Mouse (Mus musculus) neural tube, embryonic 12.5 days (tissue): ENCODE measurements at regions not wholly inside any gene's neighbourhood (a gene's known extent, or its start where the extent isn't known, plus 50 kb on each side); places are given as distances from the start of the nearest gene placed in this dataset.
"Not testable (repeated sequence)": the region's sequence is repeated elsewhere in the genome, so short reads cannot be mapped to it uniquely, and the experiment has no call there.

ENCODE experiments used
- ATAC-seq: fragments of 200-750 bp; cut with Nextera tagmentation; 2 replicates; pipeline ENCODE4 v1.8.0; 2017; ENCODE audit warnings: low read depth, mild to moderate bottlenecking, moderate TSS enrichment, moderate library complexity; ENCODE audit not compliant: low FRiP score
- H3K27ac ChIP-seq: fragments of 300-500 bp; sonication (generic); 2 replicates; pipeline ENCODE4 v1.5.1; 2016
- H3K27me3 ChIP-seq: fragments of 300-500 bp; sonication (generic); replicated peaks from 2 replicates; pipeline ENCODE4 v1.6.1; 2016; ENCODE audit warnings: mild to moderate bottlenecking
- H3K36me3 ChIP-seq: fragments of 300-500 bp; sonication (generic); 2 replicates; pipeline ENCODE4 v1.6.1; 2016; ENCODE audit warnings: mild to moderate bottlenecking
- H3K4me1 ChIP-seq: fragments of 300-500 bp; sonication (generic); 2 replicates; pipeline ENCODE4 v1.6.1; 2016
- H3K4me2 ChIP-seq: fragments of 300-500 bp; sonication (generic); replicated peaks from 2 replicates; pipeline ENCODE4 v1.6.1; 2016; ENCODE audit warnings: mild to moderate bottlenecking
- H3K4me3 ChIP-seq: fragments of 300-500 bp; sonication (generic); 2 replicates; pipeline ENCODE4 v1.5.1; 2016
- H3K9ac ChIP-seq: fragments of 300-500 bp; sonication (generic); 2 replicates; pipeline ENCODE4 v1.6.1; 2016; ENCODE audit warnings: mild to moderate bottlenecking
- H3K9me3 ChIP-seq: fragments of 300-500 bp; sonication (generic); 2 replicates; pipeline ENCODE4 v1.6.1; 2016; ENCODE audit warnings: mild to moderate bottlenecking
- WGBS: fragments of 180-500 bp; shearing (Covaris S2); methylation state at CpG from one replicate; pipeline ENCODE4 v1.1.7; 2016; 5-methylcytosine and 5-hydroxymethylcytosine counted together

DNA sequence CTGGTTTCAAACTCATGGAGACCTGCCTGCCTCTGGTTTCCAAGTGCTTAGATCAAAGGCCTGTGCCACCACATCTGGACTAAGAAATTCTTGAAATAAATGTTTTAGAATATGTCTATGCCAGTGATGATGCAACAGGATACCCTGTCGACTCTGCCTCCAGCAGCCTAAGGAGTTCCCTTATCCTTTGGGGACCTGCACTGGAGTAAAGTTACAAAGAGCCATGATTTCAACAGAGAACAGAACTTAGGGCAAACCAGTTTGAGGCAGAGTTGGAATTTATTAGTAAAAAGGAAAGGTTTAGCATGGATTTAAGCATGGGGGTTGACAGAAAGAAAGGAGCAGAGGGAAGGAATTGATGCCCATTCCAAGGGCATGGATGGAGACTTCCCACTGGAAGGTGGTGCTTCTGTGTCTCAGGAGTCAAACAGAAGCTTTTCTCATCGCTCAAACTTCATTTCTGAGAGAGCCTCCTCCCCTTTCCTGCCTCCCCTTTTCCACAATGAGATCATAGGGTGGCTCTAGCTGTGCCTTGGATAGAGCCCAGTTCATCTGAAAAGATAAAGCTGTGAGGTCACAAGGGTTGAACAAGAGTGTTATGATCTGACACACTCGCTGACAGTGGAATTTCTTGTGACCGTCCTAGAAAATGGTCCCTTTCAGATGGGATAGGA lies 135.2 kb upstream of the Trim24 start:
- WGBS = 77% methylated on average over 4 of the region's 4 CpGs
- Histone ChIP-seq H3K4me3 (no peak overlapping the region), H3K9ac (no peak overlapping the region), H3K27ac (no peak overlapping the region), H3K4me2 (no peak overlapping the region), H3K4me1 (no peaks in the 10 kb centered on the region; the same call in 1 of the 2 replicates), H3K9me3 (no peaks in the 10 kb centered on the region), H3K36me3 (no peaks in the 10 kb centered on the region), H3K27me3 (no peaks in the 10 kb centered on the region)
- no peak for ATAC-seq

- no peak overlapping the region for H3K9ac ChIP-seq
- 74% methylated on average over 4 of the region's 4 CpGs for WGBS
- H3K4me3 ChIP-seq = no peak overlapping the region
- ATAC-seq = no peak
- H3K4me2 ChIP-seq = no peak overlapping the region
- no peaks in the 10 kb centered on the region for H3K27me3 ChIP-seq
- H3K36me3 ChIP-seq = no peaks in the 10 kb centered on the region
- no peaks in the 10 kb centered on the region for H3K9me3 ChIP-seq
- H3K27ac ChIP-seq = no peak overlapping the region
- no peaks in the 10 kb centered on the region; the same call in 1 of the 2 replicates for H3K4me1 ChIP-seq
These were observed 134.7 kb upstream of the Trim24 start for GRCm38 (mm10) chr6:37735962-37736297.

- no peaks in the 10 kb centered on the region for H3K36me3 ChIP-seq
- H3K27ac ChIP-seq = no peak overlapping the region
- H3K27me3 ChIP-seq = no peaks in the 10 kb centered on the region
- WGBS = 87% methylated on average over 14 of the region's 14 CpGs
- no peak overlapping the region for H3K4me3 ChIP-seq
- no peaks in the 10 kb centered on the region for H3K9me3 ChIP-seq
- ATAC-seq = no peak
- H3K4me2 ChIP-seq = no peak overlapping the region
- no peak overlapping the region for H3K9ac ChIP-seq
- H3K4me1 ChIP-seq = no peaks in the 10 kb centered on the region
These were observed 129.4 kb upstream of the Trim24 start for GRCm38 (mm10) chr6:37740982-37741889.

DNA sequence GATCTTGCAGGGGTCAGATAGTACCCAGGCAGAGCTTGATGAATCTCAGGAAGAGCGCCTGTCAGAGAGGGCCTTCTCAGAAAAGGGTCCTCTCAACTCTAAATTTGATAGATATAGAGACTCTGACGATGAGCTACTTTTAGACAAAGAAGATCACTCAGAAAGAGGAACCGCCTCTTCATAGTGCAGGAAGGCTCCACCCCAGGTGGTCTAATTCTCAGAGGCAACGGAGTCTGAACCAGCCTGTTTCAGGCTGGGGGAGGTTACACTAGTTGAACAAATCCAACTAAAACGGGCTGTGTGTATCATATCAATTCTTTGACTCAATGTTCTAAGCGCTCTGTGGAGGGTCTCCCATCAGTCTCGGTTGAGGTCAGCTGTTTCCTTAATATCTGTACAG lies 128.7 kb upstream of the Trim24 start:
- H3K9ac ChIP-seq = not testable (repeated sequence)
- WGBS = 75% methylated on average over 7 of the region's 7 CpGs

DNA sequence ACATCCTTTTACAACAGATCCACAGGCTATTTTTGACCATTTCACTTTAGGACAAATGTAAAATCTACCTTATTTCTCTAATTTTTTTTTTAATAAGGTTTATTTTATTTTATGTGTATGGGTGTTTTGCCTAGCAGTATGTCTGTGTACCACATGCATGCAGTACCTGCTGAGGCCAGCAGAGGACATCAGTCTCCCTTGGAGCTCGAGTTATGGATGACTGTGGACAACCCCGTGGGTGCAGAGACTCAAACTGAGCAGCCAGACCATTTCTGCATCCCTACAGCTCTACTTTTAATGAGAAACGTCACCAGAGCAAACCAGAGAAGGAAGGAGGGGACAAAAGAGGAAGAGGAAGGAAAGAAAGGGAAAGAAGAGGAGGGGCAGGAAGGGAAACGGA lies 125.9 kb upstream of the Trim24 start:
- no peak for ATAC-seq
- no peak overlapping the region for H3K27ac ChIP-seq
- H3K4me1 ChIP-seq = no peaks in the 10 kb centered on the region
- no peaks in the 10 kb centered on the region for H3K36me3 ChIP-seq
- H3K9ac ChIP-seq = no peak overlapping the region
- H3K27me3 ChIP-seq = no peaks in the 10 kb centered on the region
- no peak overlapping the region for H3K4me2 ChIP-seq
- 79% methylated on average over 4 of the region's 4 CpGs for WGBS
- H3K9me3 ChIP-seq = no peaks in the 10 kb centered on the region
- no peak overlapping the region for H3K4me3 ChIP-seq

More for the DNA sequence above, 128.7 kb upstream of the Trim24 start:
- not testable (repeated sequence) for H3K9me3 ChIP-seq, H3K4me3 ChIP-seq, H3K27me3 ChIP-seq, H3K4me1 ChIP-seq, H3K36me3 ChIP-seq, H3K4me2 ChIP-seq, H3K27ac ChIP-seq, ATAC-seq

DNA sequence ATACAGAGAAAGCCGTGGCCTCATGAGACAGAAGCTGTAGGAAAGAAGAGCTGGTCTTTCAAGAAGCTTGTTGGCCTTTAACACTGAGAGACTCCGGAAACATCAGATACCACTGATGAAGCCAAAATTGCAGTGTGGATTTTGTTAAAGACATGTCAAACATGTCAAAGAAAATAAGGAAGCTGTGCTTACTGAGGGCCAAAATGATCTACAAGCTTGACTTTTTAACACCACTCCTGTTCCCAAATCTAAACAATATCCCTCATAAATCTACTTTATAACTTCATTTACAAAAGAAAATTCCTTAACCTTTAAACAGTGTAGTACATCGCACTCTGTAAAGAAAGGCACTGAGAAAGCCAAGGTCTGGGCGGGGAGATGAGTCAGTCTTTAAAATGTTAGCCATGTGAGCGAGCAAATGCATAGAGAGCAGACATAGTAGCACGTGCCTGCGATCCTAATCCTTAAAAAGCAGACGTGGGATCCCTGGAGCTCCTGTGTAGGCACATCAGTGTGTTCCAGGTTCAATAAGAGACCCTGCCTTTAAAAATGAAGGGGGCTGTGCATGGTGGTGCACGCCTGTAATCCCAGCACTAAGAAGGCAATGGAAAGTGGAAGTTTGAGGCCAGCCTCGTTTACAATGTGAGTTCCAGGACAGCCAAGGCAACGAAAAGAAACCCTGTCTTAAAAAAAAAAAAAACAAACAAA lies 125.1 kb upstream of the Trim24 start:
- Histone ChIP-seq H3K36me3 (no peaks in the 10 kb centered on the region), H3K9me3 (no peaks in the 10 kb centered on the region), H3K27me3 (no peaks in the 10 kb centered on the region), H3K4me3 (no peak overlapping the region), H3K27ac (no peak overlapping the region), H3K4me2 (no peak overlapping the region), H3K9ac (no peak overlapping the region), H3K4me1 (no peaks in the 10 kb centered on the region)
- WGBS = 92% methylated on average over 11 of the region's 11 CpGs
- ATAC-seq = no peak

- H3K4me1 ChIP-seq, H3K27me3 ChIP-seq, H3K9ac ChIP-seq, H3K36me3 ChIP-seq, H3K4me2 ChIP-seq, H3K4me3 ChIP-seq, H3K27ac ChIP-seq, H3K9me3 ChIP-seq, ATAC-seq: not testable (repeated sequence)
- 75% methylated on average over 4 of the region's 4 CpGs for WGBS
These were observed 122.8 kb upstream of the Trim24 start for GRCm38 (mm10) chr6:37747793-37748192.

GRCm38 (mm10) chr6:37748296-37748980 lies 122.2 kb upstream of the Trim24 start:
- 58% methylated on average over 8 of the region's 8 CpGs for WGBS
- no peaks in the 10 kb centered on the region for H3K36me3 ChIP-seq
- no peaks in the 10 kb centered on the region for H3K27me3 ChIP-seq

DNA sequence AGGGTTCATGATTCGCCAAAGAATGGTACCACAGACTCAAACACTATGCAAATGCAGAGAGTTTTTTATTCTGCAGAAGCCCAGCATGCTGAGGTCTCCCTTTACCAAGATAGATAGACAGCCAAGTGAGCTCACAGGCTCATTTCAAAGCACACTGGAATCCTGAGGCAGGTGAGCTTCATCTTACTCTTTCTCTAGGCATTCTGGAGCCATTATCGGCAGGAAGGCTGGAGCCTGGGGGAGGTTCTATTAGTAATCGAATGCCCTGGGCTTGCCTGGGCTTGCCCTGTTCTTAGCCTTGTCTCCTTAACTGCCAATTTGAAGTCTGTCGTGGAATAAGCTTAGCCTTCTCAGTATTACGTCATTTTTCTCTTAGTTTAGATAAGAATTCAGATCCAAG lies 121.6 kb upstream of the Trim24 start:
- Histone ChIP-seq H3K4me1 (no peaks in the 10 kb centered on the region), H3K9me3 (no peaks in the 10 kb centered on the region), H3K9ac (no peak overlapping the region), H3K27ac (no peak overlapping the region), H3K27me3 (no peaks in the 10 kb centered on the region), H3K36me3 (no peaks in the 10 kb centered on the region), H3K4me3 (no peak overlapping the region), H3K4me2 (no peak overlapping the region)
- ATAC-seq = no peak
- WGBS = 87% methylated on average over 5 of the region's 5 CpGs

More at GRCm38 (mm10) chr6:37748296-37748980, 122.2 kb upstream of the Trim24 start:
- Histone ChIP-seq H3K9ac (no peak overlapping the region), H3K9me3 (no peaks in the 10 kb centered on the region), H3K27ac (no peak overlapping the region), H3K4me2 (no peak overlapping the region), H3K4me1 (no peaks in the 10 kb centered on the region), H3K4me3 (no peak overlapping the region)
- ATAC-seq = no peak

- WGBS = 97% methylated on average over 3 of the region's 3 CpGs
- H3K27me3 ChIP-seq = no peaks in the 10 kb centered on the region
- no peak overlapping the region for H3K4me2 ChIP-seq
- no peak for ATAC-seq
- no peak overlapping the region for H3K27ac ChIP-seq
- H3K4me3 ChIP-seq = no peak overlapping the region
- H3K9ac ChIP-seq = no peak overlapping the region
- H3K9me3 ChIP-seq = no peaks in the 10 kb centered on the region
- H3K36me3 ChIP-seq = no peaks in the 10 kb centered on the region
- no peaks in the 10 kb centered on the region for H3K4me1 ChIP-seq
These were observed 120.3 kb upstream of the Trim24 start for GRCm38 (mm10) chr6:37750271-37750670.

DNA sequence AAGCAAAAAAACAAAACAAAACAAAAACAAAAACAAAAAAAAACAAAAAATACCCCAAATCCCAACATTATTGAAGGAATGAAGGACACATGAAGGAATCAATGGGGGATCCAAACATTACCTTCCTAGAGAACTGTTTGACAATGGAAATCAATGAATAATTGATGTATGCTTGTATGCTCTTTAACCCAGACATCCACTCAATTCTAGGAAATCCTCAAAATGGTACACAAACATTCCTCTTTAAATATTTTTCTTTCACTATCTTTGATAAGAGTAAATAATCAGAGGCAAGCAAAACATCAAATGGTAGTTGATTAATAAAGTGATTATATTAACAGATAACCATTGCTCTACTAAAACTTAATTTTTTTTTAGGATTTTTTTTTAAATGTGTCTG lies 118.9 kb upstream of the Trim24 start:
- Histone ChIP-seq H3K4me1 (no peaks in the 10 kb centered on the region), H3K9me3 (no peaks in the 10 kb centered on the region), H3K9ac (no peak overlapping the region), H3K4me3 (no peak overlapping the region), H3K27ac (no peak overlapping the region), H3K4me2 (no peak overlapping the region), H3K36me3 (no peaks in the 10 kb centered on the region), H3K27me3 (no peaks in the 10 kb centered on the region)
- no peak for ATAC-seq

DNA sequence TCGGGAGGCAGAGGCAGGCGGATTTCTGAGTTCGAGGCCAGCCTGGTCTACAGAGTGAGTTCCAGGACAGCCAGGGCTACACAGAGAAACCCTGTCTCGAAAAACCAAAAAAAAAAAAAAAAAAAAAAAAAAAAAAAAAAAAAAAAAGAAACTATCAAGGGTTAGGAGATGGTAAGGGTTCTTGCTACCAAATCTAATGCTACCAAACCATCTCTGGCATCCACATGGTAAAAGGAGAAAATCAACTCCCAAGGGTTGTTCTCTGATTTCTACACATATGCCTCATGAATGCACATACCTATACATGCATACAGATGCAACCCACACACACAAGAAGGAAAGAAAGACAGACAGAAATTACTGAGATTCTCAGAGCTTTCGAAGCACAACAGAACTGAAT lies 109.6 kb upstream of the Trim24 start:
- not testable (repeated sequence) for H3K4me2 ChIP-seq, H3K4me3 ChIP-seq, ATAC-seq

More for the DNA sequence above, 109.6 kb upstream of the Trim24 start:
- not testable (repeated sequence) for H3K9ac ChIP-seq, H3K36me3 ChIP-seq, H3K27ac ChIP-seq, H3K9me3 ChIP-seq, H3K4me1 ChIP-seq, H3K27me3 ChIP-seq
- 94% methylated on average over 4 of the region's 5 CpGs for WGBS
